Mouse (Mus musculus) stomach, postnatal 0 days (tissue): ENCODE data around the gene Tfap4.

Experiments used
- CTCF ChIP-seq: IDR thresholded peaks from 2 replicates; pipeline ENCODE4 v1.5.1; 2016; ENCODE audit warnings: antibody characterized with exemption, low read depth, mild to moderate bottlenecking, moderate library complexity
- EP300 ChIP-seq: optimal IDR thresholded peaks from 2 replicates; pipeline ENCODE3; 2016; ENCODE audit warnings: antibody characterized with exemption

GRCm38 (mm10) chr16:4500598-4501385 lies 58.9 kb downstream of the Tfap4 start:
- TF ChIP-seq CTCF, result no peak
- TF ChIP-seq EP300, result no peak
